Mouse (Mus musculus) myocyte (in vitro differentiated cells): Measurements from ENCODE around the gene Pcyox1. TPM values are rescaled to one million over a fixed set of nuclear protein-coding genes. Genes with fewer than 3 reads are reported as not detected.

Experiments
- polyA plus RNA-seq: library from polyadenylated mRNA; unstranded; fragments of >200 nt; fragmentation: generic; extraction: Trizol; gene quantifications from one replicate; pipeline ENCODE4 v1.2.1, GENCODE M21; 2012; ENCODE audit warnings: missing spikeins

Pcyox1 gene
- polyA plus RNA-seq, 1 experiment = 25.1 TPM

Other genes starting within 250 kb of the Pcyox1 start
- 0.20 TPM for gene Tgfa, start 201.9 kb downstream of the Pcyox1 start, polyA plus RNA-seq
- 30.8 TPM for gene Fam136a, start 31.5 kb downstream of the Pcyox1 start, polyA plus RNA-seq
- gene Snrpg, start 25.9 kb downstream of the Pcyox1 start, polyA plus RNA-seq = 188 TPM
- gene Tia1, start 7.1 kb upstream of the Pcyox1 start, polyA plus RNA-seq = 12.8 TPM
- gene Gm44790, start 29.5 kb upstream of the Pcyox1 start, polyA plus RNA-seq = not detected
- 6.9 TPM for gene C87436, start 41.2 kb upstream of the Pcyox1 start, polyA plus RNA-seq
- gene Pcbp1, start 129.2 kb upstream of the Pcyox1 start, polyA plus RNA-seq = 306 TPM
- 0.34 TPM for gene Asprv1, start 231.0 kb upstream of the Pcyox1 start, polyA plus RNA-seq